Mouse (Mus musculus): Measurements from ENCODE around the gene Speer2.

Speer2 gene

GRCm38 (mm10) chr16:69863644-69864043 is at the start of gene Speer2:
Gene Speer2, minus strand, starts transcription at chr16:69863744.
- no peak for DNase-seq (ENCODE audit: extremely low spot score)

- no peak for DNase-seq (ENCODE audit: extremely low spot score)
These were observed 40.8 kb upstream of the Speer2 start for GRCm38 (mm10) chr16:69904303-69904702.

GRCm38 (mm10) chr16:69880712-69881111 is 17.2 kb upstream of the Speer2 start:
- DNase-seq (ENCODE audit: extremely low spot score): no peak

GRCm38 (mm10) chr16:69836628-69837027 is 26.9 kb downstream of the Speer2 start:
- no peak for DNase-seq (ENCODE audit: extremely low spot score)

- DNase-seq (ENCODE audit: extremely low spot score): no peak
These were observed 49.9 kb downstream of the Speer2 start for GRCm38 (mm10) chr16:69813652-69814051.
